Mouse (Mus musculus) kidney, postnatal 10 days (tissue): ENCODE results near the gene Chchd6.

Source experiments
- DNase-seq: peaks from one replicate; pipeline ENCODE4 v3.0.0; 2021; ENCODE audit warnings: mixed read lengths

Gene Chchd6

DNA sequence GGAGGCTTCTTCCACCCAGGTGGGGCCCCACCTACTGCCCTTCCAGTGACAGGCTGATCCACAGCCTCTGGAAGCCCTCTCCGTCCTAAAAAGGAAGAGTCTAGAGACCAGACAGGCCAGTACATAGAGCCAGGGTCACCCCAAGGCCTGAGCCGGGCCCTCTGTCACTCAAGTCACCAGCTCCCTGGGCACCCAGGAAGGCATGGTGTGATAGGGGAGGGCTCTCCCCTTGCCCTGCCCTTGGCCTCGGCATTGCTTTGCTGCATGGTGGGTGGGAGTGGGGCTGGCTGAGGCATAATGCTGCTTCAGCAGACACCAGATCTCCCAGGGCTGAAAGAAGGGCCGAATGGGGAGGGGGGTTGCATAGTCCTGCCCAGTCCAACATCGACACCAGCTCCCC, 241.4 kb downstream of the Chchd6 start:
- DNase-seq: no peak

DNA sequence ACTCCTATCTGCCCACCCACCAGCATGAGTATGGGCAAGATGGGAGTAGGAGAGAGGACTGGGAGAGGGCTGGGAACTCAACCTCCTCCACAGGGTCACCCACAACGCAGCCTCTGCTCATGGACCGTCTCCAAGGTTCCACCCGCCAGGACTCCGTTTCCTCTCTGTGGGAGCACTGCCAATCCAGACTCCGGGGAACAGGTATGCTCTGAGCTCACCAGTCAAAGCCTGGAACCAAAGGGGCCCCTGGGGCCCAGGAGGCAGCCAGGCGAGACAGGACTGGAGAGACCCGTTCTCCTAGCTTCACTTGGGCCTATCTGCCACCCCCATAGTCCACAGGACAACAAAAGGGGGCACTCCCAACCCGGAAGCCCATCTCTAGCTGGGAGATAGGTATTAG, 242.4 kb downstream of the Chchd6 start:
- peak; percentile 73 for DNase-seq

DNA sequence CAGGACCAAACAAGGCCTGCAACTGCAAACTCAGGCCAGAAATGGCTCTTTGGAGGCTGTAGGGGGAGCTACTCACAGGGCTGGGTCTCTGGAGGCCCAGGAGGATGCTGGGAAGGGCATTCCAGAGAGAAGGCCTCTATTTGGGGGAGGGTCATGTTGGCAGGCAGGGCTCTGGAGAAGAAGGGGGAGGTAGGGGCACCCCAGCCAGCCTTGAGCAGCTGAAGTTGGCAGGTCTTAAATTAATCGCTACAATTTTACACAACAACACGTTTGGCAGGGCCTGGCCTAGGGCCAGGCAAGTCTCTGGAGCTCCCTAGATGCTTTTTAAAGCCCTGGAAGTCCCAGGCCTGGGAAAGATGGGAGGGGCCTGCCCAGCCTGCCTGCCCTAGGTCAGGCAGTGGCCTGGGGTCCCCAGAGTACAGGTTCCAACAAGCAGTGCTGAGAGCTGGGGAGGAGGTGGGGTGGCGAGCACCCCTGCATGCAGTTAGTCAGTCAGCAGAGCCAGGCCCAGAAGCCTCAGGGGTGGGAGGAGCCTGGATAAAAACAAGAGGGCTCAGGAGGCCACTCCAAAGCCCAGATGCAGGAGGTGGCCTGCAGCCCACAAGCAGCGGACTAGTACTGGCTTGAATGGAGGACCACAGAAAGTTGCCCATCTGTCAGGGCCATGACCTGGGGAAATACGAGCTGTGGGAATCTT, 243.9 kb downstream of the Chchd6 start:
- peak; percentile 81 for DNase-seq

DNA sequence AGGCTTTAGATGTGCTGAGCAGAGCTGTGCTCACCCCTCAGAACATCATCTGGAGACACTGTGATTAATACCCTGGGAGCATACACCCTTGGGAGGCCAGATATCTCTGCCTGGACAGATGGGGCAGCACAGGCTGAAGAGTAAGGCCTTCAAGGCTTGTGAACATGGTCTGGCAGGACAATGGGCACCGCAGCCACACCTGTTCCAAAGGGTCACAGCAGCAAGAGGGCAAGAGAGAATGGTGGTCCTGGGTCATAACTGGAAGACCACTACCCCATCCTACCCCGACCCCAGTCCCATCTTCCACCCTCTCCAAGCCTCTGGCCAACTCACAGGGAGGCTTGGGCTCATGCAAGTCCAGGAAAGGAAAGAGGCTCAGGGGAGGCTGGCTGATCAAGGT, 244.9 kb downstream of the Chchd6 start:
- DNase-seq: no peak

DNA sequence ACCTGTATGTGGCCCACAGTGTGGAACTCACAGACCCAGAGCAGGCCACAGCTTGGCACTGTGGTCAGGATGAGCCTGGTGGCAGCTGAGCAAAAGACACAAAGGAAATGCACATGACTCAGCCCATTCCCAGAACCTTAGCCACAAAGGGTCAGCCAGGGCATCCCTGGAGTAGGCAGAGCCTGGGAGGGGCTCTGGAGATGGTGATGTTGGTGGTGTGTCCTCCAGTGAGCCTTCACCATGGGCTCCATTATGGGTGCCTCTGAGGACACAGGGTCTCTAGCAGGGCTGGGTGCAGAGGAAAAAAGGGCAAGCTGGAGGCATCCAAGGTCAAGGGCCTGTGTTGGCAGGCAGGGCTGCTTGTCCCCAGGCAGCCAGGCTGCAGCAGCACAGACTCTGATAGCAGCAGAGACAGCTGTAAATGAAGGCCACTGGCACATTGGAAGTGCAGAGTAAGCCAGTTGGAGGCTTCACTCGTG, 245.4 kb downstream of the Chchd6 start:
- no peak for DNase-seq

DNA sequence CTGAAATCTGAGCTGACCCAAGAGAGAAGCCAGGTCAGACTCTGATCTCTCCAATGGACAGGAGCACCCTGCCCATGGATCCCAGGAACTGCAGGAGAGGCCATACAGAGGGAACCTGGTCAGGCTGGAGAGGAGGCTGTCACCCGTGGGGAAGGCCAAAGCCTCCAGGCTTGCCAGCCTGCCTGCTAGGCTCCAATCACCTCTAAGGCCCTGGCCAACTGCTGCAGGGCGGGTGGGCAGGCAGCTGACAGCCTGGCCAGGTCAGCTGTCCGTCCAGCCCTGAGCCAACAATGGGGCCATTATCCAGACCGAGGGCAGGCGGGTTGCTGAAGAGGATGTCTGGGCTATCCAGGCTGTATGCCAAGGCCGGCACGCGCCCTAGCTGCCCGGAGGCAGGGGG, 247.1 kb downstream of the Chchd6 start:
- no peak for DNase-seq

DNA sequence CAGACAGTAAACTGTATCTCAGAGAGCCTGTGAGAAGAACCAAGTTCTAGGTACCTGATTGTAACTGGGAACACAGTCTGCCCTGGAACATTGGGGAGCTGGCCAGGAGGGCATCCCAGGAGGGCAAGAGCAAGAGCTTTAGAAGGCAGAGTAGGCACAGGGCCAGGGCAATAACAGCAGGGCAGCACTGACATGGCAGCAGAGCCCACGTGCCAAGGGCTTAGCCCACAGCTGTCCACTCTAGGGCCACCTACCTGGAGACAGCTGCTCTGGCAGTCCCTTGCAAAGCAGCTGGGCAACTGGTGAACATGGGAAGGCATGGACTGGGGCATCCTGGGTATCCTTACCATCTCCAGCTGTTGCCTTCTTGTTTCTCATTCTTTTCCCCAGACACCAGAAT, 247.7 kb downstream of the Chchd6 start:
- DNase-seq: no peak

DNA sequence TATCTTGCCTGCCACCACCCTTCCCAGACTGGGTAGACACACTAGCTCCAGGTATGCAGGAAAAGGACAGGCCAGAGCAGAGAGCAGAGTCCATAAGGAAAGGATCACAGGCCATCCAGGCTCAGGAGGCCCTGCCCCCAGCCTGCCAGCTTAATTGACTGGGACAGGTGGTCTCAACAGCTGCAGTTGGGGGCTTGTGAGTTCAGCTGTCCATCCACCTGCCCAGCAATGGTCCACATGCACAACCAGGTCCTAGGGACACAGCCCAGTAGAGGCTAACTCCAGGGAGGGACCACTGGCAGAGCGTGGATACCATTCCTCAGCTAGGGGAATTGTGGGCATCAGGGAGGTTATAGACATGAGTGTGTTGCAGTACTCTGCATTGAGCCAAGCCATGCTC, 249.6 kb downstream of the Chchd6 start:
- DNase-seq: no peak

DNA sequence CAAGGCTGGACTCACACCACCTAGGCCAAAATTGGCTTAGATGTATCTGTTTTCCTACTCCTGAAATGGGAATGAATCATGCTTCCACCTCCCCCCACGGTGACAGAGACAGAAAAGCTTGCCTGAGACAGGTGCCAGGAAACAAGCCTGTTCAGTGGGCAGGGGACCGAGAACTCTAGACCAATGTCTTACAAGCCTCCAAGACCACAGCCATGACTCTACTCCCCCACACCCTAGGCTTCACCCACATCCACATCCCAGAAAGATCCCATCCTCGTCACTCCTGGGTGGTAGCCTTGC, 250.0 kb downstream of the Chchd6 start:
- DNase-seq: no peak

DNA sequence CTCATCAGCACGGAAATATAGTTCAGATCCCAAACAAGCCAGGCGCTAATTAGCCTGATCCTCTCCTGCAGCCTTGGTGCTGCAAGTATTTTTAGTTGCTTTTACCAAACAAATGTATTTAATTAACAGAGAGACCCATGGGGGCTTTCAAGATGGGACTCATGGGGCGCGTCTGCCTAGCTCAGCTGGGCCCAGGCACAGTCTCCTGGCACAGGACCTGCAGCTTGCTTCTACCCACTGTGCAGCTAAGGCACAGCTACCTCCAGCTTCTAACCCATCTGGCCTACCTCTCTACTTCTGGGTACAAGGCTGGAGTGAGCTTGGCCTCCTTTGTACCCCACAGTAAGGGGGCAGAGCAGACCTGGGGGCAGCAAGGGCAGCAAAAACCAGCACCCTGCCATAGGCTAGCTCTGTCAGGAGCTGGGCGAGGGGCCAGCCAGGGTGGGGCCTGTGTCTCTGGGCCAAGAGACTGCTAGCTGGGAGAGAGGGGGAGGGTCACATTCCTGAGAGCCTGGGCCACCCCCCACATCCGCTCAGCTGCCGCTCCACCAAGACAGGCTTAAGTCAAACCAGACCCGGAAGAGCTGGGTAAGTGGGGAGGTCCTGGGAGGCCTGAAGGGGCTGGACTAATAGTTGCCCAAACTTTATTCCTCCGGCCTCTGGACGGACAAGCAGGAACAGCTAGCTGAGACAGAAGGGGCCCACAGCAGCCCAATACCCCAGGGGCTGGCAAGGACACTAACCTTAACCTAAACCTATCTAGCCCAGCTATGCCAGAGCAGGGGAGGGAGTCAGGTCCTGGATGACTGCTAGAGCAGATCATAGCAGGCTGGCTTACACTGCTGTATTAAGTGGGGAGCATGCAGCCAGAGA, 250.6 kb downstream of the Chchd6 start:
- peak; percentile 98 for DNase-seq

DNA sequence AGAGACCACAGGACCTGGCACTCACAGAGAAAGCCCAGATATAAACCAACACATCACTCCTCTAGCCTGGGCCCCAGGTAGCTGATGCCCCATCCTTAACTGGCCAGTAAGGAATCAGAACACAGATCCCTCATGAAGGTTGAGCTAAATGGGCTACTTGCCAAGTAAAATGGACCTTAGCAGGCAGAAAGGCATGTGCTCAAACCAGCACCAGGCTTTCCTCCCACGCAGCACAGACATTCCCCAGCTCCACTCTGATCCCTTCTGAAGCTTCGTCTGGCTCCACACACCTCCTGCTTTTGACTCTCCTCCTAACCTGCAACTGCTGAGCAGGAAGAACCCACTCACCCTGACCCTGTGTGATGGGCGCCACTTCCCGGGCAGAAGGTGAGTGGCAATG, 253.5 kb downstream of the Chchd6 start:
- DNase-seq: no peak

DNA sequence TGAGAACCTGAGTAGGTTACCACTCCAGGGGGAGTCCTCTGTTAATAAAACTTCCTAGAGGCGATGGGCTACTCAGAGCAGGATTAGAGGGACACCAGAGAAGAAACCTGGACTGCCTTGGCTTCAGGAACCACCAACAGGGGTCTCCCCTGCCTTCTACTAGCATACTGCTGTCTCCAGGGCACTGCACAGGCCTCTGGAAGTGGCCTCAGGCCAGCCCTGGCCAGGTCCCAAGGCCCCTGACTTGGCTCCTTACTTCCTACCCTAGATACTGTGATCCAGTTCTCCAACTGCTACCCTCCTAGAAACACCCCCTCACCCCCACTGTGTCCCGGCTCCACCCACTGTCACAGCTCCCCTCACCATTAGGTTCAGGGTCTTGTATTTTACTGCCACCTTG, 256.0 kb downstream of the Chchd6 start:
- peak; percentile 79 for DNase-seq

DNA sequence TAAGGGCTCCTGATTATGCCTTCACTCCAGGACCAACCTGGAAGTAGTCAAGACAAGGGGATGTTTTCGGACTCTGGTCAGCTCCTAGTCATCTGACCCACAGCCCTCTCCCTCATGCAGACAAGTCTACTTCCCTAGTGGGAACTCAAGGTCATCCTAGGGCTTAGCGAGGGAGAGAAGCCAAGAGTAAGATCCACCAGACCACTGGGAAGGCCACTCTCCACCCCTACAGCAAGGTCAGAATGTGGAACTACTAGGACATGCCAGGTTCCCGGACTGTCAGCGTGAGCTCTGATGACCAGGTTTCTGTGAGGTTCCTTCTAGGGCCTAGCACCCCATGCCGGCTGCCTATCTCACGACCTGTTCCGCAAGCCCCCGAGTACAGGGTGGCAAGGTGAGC, 256.7 kb downstream of the Chchd6 start:
- no peak for DNase-seq

DNA sequence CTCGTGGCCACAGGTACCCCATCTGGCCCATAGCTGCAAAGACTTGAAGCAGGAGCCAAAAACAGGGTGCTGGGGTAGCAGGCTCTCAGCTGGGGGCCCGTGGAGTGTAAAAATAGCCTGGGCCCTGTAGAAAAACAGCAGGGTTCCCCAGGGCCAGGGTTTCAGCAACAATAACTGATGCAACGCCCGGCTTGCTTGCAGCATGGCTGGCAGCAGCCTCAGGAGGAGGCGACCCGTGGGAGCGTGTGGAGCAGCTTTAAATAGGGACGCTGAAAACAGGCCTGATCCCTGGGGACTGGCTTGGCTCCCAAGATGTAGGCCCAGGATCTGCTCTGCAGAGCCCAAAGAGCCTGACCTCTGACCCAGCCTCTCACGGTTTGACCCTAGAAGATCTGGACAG, 257.9 kb downstream of the Chchd6 start:
- peak; percentile 35 for DNase-seq

DNA sequence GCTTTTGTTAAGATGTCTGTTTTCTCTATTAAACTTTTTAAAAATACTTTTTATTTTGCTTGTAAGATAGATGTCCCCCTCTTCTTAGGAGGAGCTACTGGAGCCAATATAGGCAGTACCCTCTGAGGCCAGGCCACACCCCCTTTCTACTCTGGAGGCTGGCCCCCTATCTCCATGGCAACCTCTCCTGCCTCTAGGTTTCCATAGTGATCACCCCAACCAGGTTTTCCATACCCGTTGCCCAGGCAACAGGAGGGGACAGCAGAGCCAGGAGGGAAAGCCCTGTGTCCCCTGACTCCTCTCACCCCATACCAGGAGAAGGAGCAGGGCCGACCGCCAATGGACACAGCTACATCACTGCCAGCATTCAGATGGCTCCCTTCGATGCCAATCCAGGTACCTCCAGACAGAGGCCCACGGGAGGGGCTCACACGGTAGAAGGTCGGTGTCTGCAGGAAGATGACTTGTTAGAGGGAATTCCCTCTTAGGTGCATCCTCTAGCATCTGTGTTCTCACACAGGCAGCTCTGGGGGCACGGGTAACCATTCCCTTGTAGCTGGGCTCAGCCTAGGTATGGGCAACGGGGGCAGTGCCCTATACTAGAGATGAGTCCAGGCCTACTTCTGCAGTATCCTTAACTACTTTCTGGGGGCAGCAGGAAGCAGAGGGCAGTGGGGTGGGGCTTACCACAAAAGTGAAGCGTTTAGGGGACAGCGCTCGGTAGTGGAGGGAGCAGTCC, 261.3 kb downstream of the Chchd6 start:
- no peak for DNase-seq
